Mouse (Mus musculus) G1E (cell line): Measurements from ENCODE around the gene Gmfg.

Experiments used
- CTCF ChIP-seq: IDR thresholded peaks from 2 replicates; pipeline ENCODE4 v1.5.1; 2012; ENCODE audit warnings: low read depth, low read length, inconsistent platforms, mixed read lengths
- TAL1 ChIP-seq: conservative IDR thresholded peaks from 2 replicates; pipeline ENCODE4 v1.6.1; 2012; ENCODE audit warnings: low read depth, low read length, inconsistent platforms, mixed read lengths

DNA sequence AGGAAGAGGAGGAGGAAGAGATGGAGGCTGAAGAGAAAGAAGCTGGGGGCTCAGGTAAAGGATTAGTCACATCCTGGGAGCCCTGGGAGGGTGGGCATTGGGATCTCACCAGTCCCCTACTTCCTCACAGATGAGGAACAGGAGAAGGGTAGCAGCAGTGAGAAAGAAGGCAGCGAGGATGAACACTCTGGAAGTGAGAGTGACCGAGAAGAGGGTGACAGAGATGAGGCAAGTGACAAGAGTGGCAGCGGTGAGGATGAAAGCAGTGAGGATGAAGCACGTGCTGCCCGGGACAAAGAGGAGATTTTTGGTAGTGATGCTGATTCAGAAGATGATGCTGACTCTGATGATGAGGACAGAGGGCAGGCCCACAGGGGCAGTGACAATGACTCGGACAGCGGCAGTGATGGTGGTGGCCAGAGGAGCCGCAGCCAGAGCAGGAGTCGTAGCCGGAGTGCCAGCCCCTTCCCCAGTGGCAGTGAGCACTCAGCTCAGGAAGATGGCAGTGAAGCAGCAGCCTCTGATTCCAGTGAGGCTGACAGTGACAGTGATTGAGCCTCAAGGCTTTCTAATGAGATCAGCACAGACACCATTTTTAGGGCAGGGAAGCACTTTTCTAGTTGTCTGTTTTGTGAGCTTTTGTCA lies 38.4 kb upstream of the Gmfg start:
- TF ChIP-seq CTCF (no peak), TAL1 (no peak)
